Mouse (Mus musculus) liver, postnatal 0 days (tissue): ENCODE data around the gene Cdkn1a. TPM values are rescaled to one million over a fixed set of nuclear protein-coding genes. Genes with fewer than 3 reads are reported as not detected.

ENCODE experiments used
- ATAC-seq: fragments of 200-750 bp; cut with Nextera tagmentation; 2 replicates; pipeline ENCODE4 v1.8.0; 2017; ENCODE audit warnings: mild to moderate bottlenecking, moderate library complexity
- DNase-seq: peaks from one replicate; pipeline ENCODE4 v3.0.0-alpha.2; 2016
- H3K27ac ChIP-seq: fragments of 300-500 bp; sonication (generic); 2 replicates; pipeline ENCODE4 v1.5.1; 2014; ENCODE audit warnings: antibody characterized with exemption, moderate library complexity, mild to moderate bottlenecking, low read depth
- H3K27me3 ChIP-seq: fragments of 300-500 bp; sonication (generic); 2 replicates; pipeline ENCODE4 v1.6.1; 2014; ENCODE audit warnings: low read length, control low read depth, mixed read lengths; ENCODE audit not compliant: insufficient read depth
- H3K36me3 ChIP-seq: fragments of 300-500 bp; sonication (generic); replicated peaks from 2 replicates; pipeline ENCODE4 v1.6.1; 2014; ENCODE audit warnings: mild to moderate bottlenecking, control low read depth, low read length, moderate library complexity, mixed read lengths; ENCODE audit not compliant: insufficient read depth
- H3K4me1 ChIP-seq: fragments of 300-500 bp; sonication (generic); 2 replicates; pipeline ENCODE4 v1.6.1; 2014; ENCODE audit warnings: antibody characterized with exemption, mild to moderate bottlenecking, control low read depth; ENCODE audit not compliant: insufficient read depth
- H3K4me2 ChIP-seq: fragments of 300-500 bp; sonication (generic); 2 replicates; pipeline ENCODE4 v1.6.1; 2014; ENCODE audit warnings: low read depth, mild to moderate bottlenecking, low read length, moderate library complexity, mixed read lengths
- H3K4me3 ChIP-seq: fragments of 300-500 bp; sonication (generic); 2 replicates; pipeline ENCODE4 v1.5.1; 2014; ENCODE audit warnings: low read depth, low read length
- H3K9ac ChIP-seq: fragments of 300-500 bp; sonication (generic); replicated peaks from 2 replicates; pipeline ENCODE4 v1.6.1; 2014; ENCODE audit warnings: mild to moderate bottlenecking, moderate library complexity
- H3K9me3 ChIP-seq: fragments of 300-500 bp; sonication (generic); 2 replicates; pipeline ENCODE4 v1.6.1; 2016; ENCODE audit warnings: mild to moderate bottlenecking, control low read depth, low read length, mixed read lengths
- CTCF ChIP-seq: sonication (generic); IDR thresholded peaks from 2 replicates; pipeline ENCODE4 v1.5.1; 2016; ENCODE audit warnings: antibody characterized with exemption, low read depth
- EP300 ChIP-seq: IDR thresholded peaks from 2 replicates; pipeline ENCODE4 v1.6.1; 2016; ENCODE audit warnings: antibody characterized with exemption, low read depth, mild to moderate bottlenecking
- WGBS: fragments of 180-500 bp; shearing (Covaris S2); extraction: QIAGEN DNeasy Blood & Tissue Kit; methylation state at CpG from one replicate; pipeline ENCODE4 v1.1.7; 2014; ENCODE audit not compliant: insufficient replicate concordance; 5-methylcytosine and 5-hydroxymethylcytosine counted together
- polyA plus RNA-seq: library from polyadenylated mRNA; unstranded; fragments of >200 nt; fragmentation: Nextera tagmentation; extraction: Ambion mirVana; gene quantifications from 2 replicates; pipeline ENCODE4 v1.2.1, GENCODE M21; 2015

Gene Cdkn1a
- polyA plus RNA-seq, 1 experiment from 2014 or later: 58.1 TPM

DNA sequence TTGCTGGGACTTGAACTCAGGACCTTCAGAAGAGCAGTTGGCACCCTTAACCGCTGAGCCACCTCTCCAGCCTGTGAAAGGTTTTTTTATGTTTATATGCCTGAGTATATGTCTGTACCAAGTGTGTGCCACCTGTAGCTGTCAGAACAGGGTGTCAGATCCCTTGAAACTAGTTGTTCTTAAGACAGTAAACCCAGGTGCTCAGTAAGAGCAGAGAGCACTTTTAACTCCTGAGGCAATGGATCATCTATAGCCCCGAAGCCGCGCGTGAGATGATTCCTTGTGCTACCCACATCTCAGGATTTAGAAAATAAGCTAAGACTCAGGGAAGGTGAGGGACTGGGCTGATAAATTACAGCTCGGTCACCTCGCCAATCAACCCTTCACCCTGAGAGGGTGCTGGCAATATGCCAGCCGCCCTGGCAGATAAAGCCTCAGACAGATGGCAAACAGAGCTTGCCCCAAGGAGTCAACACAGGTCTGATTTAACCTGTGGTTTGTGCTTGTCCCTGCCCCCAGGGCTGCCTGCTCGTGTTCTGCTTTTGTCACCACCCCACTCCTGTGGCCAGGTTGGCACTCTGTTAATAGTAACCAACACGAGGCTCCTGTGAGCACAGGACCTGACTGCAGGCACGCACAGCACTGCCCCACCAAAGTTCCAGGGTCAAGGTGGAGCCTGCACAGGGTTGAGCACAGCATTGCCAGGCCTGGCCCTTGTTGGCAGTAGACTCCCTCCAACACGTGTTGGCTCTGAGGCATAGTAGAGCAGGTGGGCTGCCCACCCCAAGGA lies 44.8 kb upstream of the Cdkn1a start:
- Histone ChIP-seq H3K9me3 (no peaks in the 10 kb centered on the region), H3K4me3 (no peak overlapping the region), H3K27me3 (no peaks in the 10 kb centered on the region), H3K27ac (peak overlapping the region; percentile 66), H3K4me2 (no peak overlapping the region), H3K36me3 (peaks cover 54% of the 10 kb centered on the region), H3K4me1 (peaks cover 26% of the 10 kb centered on the region), H3K9ac (no peak overlapping the region)
- ATAC-seq: peak; percentile 68
- DNase-seq: peak; percentile 75
- TF ChIP-seq CTCF (no peak), EP300 (no peak)
- 57% methylated on average over 12 of the region's 12 CpGs for WGBS

DNA sequence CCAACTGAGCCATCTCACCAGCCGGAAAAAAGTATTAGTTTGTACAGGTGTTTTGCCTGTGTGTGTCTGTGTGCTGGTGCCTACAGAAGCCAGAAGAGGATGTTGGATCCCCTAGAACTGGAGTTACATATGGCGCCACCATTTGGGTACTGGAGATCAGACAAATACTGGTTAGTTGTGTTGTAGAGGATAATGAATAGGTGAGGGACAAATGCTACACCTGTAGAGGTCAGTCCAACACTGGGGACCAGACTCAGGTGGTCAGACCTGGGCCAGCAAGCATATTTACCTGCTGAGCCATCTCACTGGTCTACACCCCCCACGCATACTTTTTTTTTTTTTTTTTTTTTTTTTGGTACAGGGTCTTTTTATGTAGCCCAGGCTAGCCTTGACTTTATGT lies 43.9 kb upstream of the Cdkn1a start:
- no peak for TF ChIP-seq CTCF
- TF ChIP-seq EP300: no peak
- Histone ChIP-seq H3K4me3 (no peak overlapping the region), H3K9ac (no peak overlapping the region), H3K9me3 (no peaks in the 10 kb centered on the region), H3K27ac (no peak overlapping the region), H3K4me1 (peaks cover 28% of the 10 kb centered on the region), H3K36me3 (peaks cover 52% of the 10 kb centered on the region), H3K27me3 (no peaks in the 10 kb centered on the region), H3K4me2 (no peak overlapping the region)
- DNase-seq (no peak), ATAC-seq (no peak)
- 90% methylated on average over 3 of the region's 3 CpGs for WGBS

DNA sequence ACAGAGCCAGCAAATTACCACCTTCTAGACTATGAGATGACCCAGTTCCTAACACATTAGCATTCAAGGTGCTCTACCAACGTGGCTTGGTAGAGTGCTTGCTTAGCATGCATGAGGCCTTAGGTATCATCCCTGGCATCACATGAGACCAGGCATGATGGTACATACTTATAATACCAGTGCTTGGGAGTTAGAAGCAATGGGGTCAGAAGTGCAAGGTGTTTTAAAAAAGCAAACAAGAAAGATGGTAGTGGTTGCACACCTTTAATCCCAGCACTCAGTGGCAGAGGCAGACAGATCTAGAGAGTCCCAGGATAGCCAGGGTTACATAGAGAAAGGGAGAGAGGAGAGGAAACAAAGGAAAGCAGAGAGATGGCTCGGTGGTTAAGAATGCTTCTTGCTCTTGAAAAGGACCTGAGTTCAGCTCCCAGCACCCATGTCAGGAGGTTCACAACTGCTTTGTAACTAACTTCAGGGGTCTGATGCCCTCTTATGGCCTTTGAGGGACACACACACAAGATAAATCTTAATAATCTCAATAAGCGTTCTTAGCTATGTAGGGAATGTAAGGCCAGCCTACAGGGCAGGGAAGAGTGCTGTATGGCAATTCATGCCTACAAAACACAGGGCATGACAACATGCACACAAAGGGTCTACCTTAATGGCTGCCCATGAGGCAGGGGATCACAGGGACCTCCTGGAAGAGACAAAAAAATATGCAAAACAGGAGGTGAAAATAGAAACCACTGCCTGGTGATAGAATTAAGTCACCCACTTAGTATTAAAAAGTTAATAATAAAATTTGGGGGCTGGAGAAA lies 42.9 kb upstream of the Cdkn1a start:
- no peak overlapping the region for H3K4me2 ChIP-seq
- TF ChIP-seq EP300 (no peak), CTCF (peak; percentile 33; the same call in 1 of the 2 replicates)
- DNase-seq (no peak), ATAC-seq (no peak)
- 75% methylated on average over 3 of the region's 3 CpGs for WGBS
- peaks cover 28% of the 10 kb centered on the region for H3K4me1 ChIP-seq
- H3K36me3 ChIP-seq: peaks cover 46% of the 10 kb centered on the region
- H3K27me3 ChIP-seq: no peaks in the 10 kb centered on the region
- H3K4me3 ChIP-seq: no peak overlapping the region
- no peak overlapping the region for H3K9ac ChIP-seq
- no peaks in the 10 kb centered on the region for H3K9me3 ChIP-seq
- H3K27ac ChIP-seq: no peak overlapping the region

DNA sequence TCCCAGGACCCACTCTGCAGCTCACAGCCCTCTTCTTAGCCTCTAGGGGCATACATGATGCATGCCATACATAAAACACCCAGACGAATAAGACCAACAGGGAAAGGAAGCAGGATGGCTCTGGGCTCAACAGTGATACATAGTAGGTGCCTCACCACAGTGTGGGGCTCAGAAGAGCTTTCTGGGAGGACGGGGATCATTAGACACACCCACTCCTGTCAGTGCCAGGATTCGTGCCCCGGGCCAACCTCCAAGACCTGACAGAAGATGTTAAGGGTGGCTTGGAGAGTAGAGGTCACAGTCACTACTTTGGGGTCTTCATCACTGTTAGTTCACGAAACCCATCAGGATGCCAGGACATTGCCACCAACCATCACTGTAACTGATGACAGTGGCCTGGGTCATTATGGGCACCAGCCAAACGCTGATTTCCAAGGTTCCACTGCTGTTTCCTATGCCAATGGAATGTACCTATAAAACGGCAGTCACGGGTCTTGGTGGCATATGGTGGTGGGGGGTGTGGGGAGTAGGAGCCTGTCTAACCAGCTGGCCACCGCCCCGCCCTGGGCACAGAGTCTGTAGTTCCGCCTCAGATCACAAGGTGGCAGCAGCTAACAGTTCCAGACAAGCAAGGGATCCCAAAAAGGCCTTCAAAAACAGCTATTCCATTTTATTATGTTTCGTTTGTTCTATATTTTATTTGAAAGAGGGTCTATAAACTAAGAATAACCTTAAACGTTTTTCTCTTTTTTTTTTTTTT lies 41.8 kb upstream of the Cdkn1a start:
- Histone ChIP-seq H3K4me1 (peaks cover 28% of the 10 kb centered on the region), H3K4me3 (no peak overlapping the region), H3K36me3 (peaks cover 36% of the 10 kb centered on the region), H3K27me3 (no peaks in the 10 kb centered on the region), H3K9me3 (no peaks in the 10 kb centered on the region), H3K27ac (no peak overlapping the region), H3K4me2 (no peak overlapping the region), H3K9ac (no peak overlapping the region)
- WGBS: 19% methylated on average over 13 of the region's 13 CpGs
- ATAC-seq: 0 out of 2 replicates have a peak, but pooled peaks have one; percentile 17
- peak; percentile 88 for DNase-seq
- TF ChIP-seq CTCF (peak; percentile 88), EP300 (no peak)

DNA sequence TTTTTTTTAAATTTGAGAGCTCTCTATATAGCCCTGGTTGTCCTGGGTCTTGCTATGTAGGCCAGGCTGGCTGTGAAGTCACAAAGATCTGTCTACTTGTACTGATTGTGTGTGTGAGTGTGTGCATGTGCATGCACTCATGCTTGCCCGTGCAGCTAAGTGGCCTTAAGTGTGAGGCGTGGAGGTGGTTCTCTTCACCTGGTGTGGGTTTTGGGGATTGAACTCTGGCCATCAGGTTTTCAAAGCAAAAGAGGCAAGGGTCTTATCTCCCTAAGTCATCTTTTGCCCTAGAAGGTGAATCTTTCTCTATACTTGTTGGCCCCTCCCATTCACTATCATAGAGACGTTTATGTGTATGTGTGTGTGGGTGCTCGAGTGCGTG lies 41.3 kb upstream of the Cdkn1a start:
- H3K4me2 ChIP-seq: peak overlapping the region; percentile 54; the same call in 1 of the 2 replicates
- no peak for TF ChIP-seq CTCF
- TF ChIP-seq EP300: no peak
- WGBS: 60% methylated on average over 5 of the region's 5 CpGs
- H3K4me1 ChIP-seq: peaks cover 30% of the 10 kb centered on the region
- ATAC-seq (no peak), DNase-seq (no peak)
- H3K9me3 ChIP-seq: no peaks in the 10 kb centered on the region
- H3K4me3 ChIP-seq: no peak overlapping the region
- H3K9ac ChIP-seq: no peak overlapping the region
- no peak overlapping the region for H3K27ac ChIP-seq
- H3K27me3 ChIP-seq: no peaks in the 10 kb centered on the region
- H3K36me3 ChIP-seq: peaks cover 31% of the 10 kb centered on the region

DNA sequence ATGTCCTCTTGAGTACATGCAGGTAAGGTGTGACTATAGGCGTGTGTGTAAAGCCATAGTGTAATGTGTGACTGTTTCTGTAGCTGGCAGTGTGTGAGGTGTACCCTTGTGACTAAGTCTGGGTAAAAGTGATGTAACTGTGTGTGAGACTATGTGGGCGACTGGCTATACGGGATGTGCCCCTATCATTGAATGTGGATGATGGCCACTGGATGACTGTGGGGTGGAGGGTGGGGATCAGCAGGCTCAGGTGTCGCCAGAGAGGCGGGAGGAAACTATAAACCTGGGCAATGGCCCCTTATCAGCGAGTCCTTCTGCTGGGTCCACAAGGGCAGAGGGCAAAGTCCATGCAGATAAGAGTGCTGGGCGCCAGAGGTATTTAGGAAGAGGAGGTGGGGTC lies 40.9 kb upstream of the Cdkn1a start:
- no peak for DNase-seq
- H3K4me3 ChIP-seq: 0 out of 2 replicates have a peak overlapping the region, but pooled peaks have one; percentile 4
- WGBS: 46% methylated on average over 7 of the region's 7 CpGs
- ATAC-seq: peak; percentile 30
- peaks cover 26% of the 10 kb centered on the region for H3K36me3 ChIP-seq
- peak; percentile 13; the same call in 1 of the 2 replicates for TF ChIP-seq EP300
- no peak for TF ChIP-seq CTCF
- 0 out of 2 replicates have a peak overlapping the region, but pooled peaks have one; percentile 29 for H3K27ac ChIP-seq
- H3K9ac ChIP-seq: no peak overlapping the region
- no peaks in the 10 kb centered on the region for H3K27me3 ChIP-seq
- no peaks in the 10 kb centered on the region for H3K9me3 ChIP-seq
- peaks cover 30% of the 10 kb centered on the region for H3K4me1 ChIP-seq
- H3K4me2 ChIP-seq: peak overlapping the region; percentile 54
